Mouse (Mus musculus) kidney, postnatal 36 days (tissue): Measurements from ENCODE around the gene Gaa.
A peak's percentile ranks its signal among the peaks of the same experiment; 100 is the strongest.

Experiments
- DNase-seq, 2 experiments: peaks; one replicate each; pipeline ENCODE4 v3.0.0; 2021 to 2022; ENCODE audit warnings: mixed read lengths in 2 of 2

Gaa gene

GRCm38 (mm10) chr11:119306762-119307657 lies 39.3 kb downstream of the Gaa start:
- DNase-seq: peak; percentile 24 to 30

- no peak for DNase-seq
Observed at GRCm38 (mm10) chr11:119307658-119307867, 39.9 kb downstream of the Gaa start, which contains the start of gene Card14. Gene Card14, plus strand, starts transcription at chr11:119307768.

DNA sequence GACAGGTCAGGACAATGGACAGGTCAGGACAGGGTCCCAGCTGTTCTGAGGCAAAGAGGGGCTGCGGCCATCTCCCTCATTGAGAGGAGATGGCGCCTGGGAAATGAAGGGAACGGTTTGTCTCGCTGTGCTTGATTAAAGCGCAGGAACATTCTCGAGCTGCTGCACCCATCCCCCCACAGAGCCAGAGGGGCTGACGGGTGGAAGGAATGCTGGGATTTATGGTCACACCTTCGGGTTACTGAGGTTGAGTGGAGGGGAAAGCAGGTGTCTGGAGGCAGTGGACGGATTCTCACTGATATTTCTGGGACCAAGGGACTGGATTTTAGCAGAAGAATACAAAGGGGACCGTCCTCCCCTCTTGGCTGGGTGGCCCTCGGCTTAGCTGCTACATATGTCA lies 40.2 kb downstream of the Gaa start:
- DNase-seq: no peak

DNA sequence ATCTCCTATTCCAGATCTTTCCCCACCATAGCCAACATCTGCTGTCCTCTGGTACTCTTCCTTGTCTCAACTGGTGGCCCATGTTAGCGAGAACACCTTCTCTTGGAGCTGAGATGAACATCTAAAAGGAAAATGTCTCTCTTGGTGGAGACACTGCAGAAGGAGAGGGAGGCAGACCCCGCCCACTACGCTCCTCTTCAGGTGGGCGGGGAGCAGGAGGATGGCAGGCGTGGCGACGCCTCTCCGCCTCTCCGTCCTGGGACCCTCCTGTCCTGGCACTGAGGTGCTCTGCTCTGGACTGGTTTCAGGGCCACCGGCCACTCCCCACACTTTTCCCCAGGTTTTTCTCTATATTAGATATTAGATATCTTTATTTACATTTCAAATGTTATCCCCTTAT lies 42.9 kb downstream of the Gaa start:
- DNase-seq: no peak

- peak; percentile 75 to 79 for DNase-seq
Observed at GRCm38 (mm10) chr11:119314252-119314936, 46.7 kb downstream of the Gaa start.

DNA sequence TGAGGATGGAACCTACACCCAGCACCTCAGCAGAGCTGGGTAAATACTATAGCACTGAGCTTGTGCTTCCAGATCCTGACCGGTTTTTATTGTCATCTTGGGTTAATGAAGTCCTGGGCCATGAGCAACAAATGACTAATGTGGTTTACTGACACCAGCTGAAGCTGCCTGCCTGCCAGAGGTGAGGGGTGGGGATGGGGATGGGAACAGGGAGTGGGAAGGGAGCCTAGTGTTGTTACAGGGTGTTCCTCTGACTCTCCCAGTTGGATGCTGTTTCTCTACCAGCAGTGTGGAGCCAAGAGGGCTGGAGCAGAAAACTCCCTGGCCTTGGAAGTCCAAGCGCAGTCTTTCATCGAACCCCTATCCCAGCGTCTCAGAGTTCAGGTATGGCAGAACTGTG lies 49.0 kb downstream of the Gaa start:
- no peak for DNase-seq

DNA sequence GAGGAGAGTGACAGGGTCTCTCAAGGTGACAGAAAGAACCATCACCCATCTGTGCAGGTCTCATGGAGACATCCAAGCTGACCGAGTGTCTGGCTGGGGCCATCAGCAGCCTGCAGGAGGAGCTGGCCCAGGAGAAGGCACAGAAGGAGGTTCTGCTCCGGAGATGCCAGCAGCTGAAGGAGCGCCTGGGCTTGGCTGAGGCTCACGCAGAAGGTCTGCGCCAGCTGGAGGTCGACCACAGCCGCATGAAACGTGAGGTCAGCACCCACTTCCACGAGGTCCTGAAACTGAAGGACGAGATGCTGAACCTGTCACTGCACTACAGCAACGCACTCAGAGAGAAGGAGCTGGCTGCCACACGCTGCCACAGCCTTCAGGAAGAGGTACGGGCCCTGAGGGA lies 54.8 kb downstream of the Gaa start:
- no peak for DNase-seq

- DNase-seq: peak in 1 of 2 experiments; percentile 29
Observed at GRCm38 (mm10) chr11:119325068-119325467, 57.4 kb downstream of the Gaa start.

GRCm38 (mm10) chr11:119330592-119330991 lies 62.9 kb downstream of the Gaa start:
- DNase-seq: no peak

- no peak for DNase-seq
Observed at GRCm38 (mm10) chr11:119331970-119332369, 64.3 kb downstream of the Gaa start.
